Mouse (Mus musculus) G1E (cell line): ENCODE measurements around the gene Myo5a. TPM values are rescaled to one million over a fixed set of nuclear protein-coding genes. Genes with fewer than 3 reads are reported as not detected.

Source experiments
- ATAC-seq: 2 replicates; pipeline ENCODE4 v1.8.0; 2016; ENCODE audit warnings: mild to moderate bottlenecking; ENCODE audit not compliant: insufficient number of reproducible peaks, poor library complexity, low FRiP score, severe bottlenecking; ENCODE audit errors: extremely low read depth
- DNase-seq: peaks from one replicate; pipeline ENCODE4 v3.0.0; 2012; ENCODE audit warnings: low spot score
- H3K27me3 ChIP-seq: 2 replicates; pipeline ENCODE4 v1.6.1; 2012; ENCODE audit warnings: mild to moderate bottlenecking, low read length, inconsistent platforms; ENCODE audit not compliant: insufficient read depth
- H3K36me3 ChIP-seq: replicated peaks from 2 replicates; pipeline ENCODE3; 2012; ENCODE audit warnings: mild to moderate bottlenecking, inconsistent platforms
- H3K4me1 ChIP-seq: 2 replicates; pipeline ENCODE4 v1.6.1; 2012; ENCODE audit warnings: low read depth, low read length, inconsistent platforms, mixed read lengths; ENCODE audit not compliant: insufficient read depth
- H3K4me3 ChIP-seq: 2 replicates; pipeline ENCODE4 v1.5.1; 2012; ENCODE audit warnings: low read depth, mild to moderate bottlenecking, inconsistent platforms, low read length, moderate library complexity, mixed read lengths
- H3K9me3 ChIP-seq: replicated peaks from 2 replicates; pipeline ENCODE4 v1.6.1; 2012; ENCODE audit warnings: inconsistent platforms
- CTCF ChIP-seq: IDR thresholded peaks from 2 replicates; pipeline ENCODE4 v1.5.1; 2012; ENCODE audit warnings: low read depth, low read length, inconsistent platforms, mixed read lengths
- GATA1 ChIP-seq: IDR thresholded peaks from 2 replicates; pipeline ENCODE4 v1.6.1; 2012; ENCODE audit warnings: borderline replicate concordance, low read length, inconsistent platforms, mixed read lengths
- GATA2 ChIP-seq: IDR thresholded peaks from 2 replicates; pipeline ENCODE4 v1.6.1; 2012; ENCODE audit warnings: low read depth, low read length, inconsistent platforms, borderline replicate concordance
- POLR2AphosphoS5 ChIP-seq: IDR thresholded peaks from 2 replicates; pipeline ENCODE4 v1.6.1; 2012; ENCODE audit warnings: low read depth, low read length, inconsistent platforms; ENCODE audit not compliant: insufficient replicate concordance
- TAL1 ChIP-seq: conservative IDR thresholded peaks from 2 replicates; pipeline ENCODE4 v1.6.1; 2012; ENCODE audit warnings: low read depth, low read length, inconsistent platforms, mixed read lengths
- polyA plus RNA-seq: library from polyadenylated mRNA; stranded (reverse); fragments of >175 nt; gene quantifications from 2 replicates; pipeline ENCODE4 v1.2.3, GENCODE M21; 2012
- total RNA-seq, 2 experiments: library from RNA; stranded (forward) in 1 of 2; stranded (reverse) in 1 of 2; fragments of 200-1000 nt in 1 of 2; fragments of >200 nt in 1 of 2; fragmentation: Nextera tagmentation in 1 of 2; gene quantifications; 2 replicates each; pipeline ENCODE4 v1.2.3; 2014 to 2017

Gene Myo5a
- total and polyA plus RNA-seq, 3 experiments, result 14.0 to 50.8 (median 43.1) TPM

- TF ChIP-seq GATA2, result no peak
- TF ChIP-seq GATA1, result no peak
- TF ChIP-seq POLR2AphosphoS5, result no peak
- TF ChIP-seq CTCF, result no peak
- TF ChIP-seq TAL1, result no peak
- DNase-seq (no peak), ATAC-seq (no peak)
- Histone ChIP-seq H3K27me3 (no peaks in the 10 kb centered on the region), H3K36me3 (peaks cover 26% of the 10 kb centered on the region), H3K9me3 (no peaks in the 10 kb centered on the region), H3K4me1 (no peaks in the 10 kb centered on the region), H3K4me3 (no peak overlapping the region)
Observed at GRCm38 (mm10) chr9:75064678-75065331, 6.0 kb upstream of the Myo5a start.

- peaks cover 8% of the 10 kb centered on the region; the same call in 1 of the 2 replicates for H3K9me3 ChIP-seq
- H3K27me3 ChIP-seq, result no peaks in the 10 kb centered on the region; the same call in 1 of the 2 replicates
- H3K36me3 ChIP-seq, result no peaks in the 10 kb centered on the region
- DNase-seq (peak; percentile 39), ATAC-seq (peak; percentile 23; the same call in 1 of the 2 replicates)
- TF ChIP-seq GATA1 (no peak), POLR2AphosphoS5 (no peak), CTCF (no peak), TAL1 (no peak), GATA2 (no peak)
- peaks cover 21% of the 10 kb centered on the region for H3K4me1 ChIP-seq
- peak overlapping the region; percentile 79 for H3K4me3 ChIP-seq
Observed at GRCm38 (mm10) chr9:75071029-75071705, 352 bp downstream of the Myo5a start.

GRCm38 (mm10) chr9:75071706-75072192, 934 bp downstream of the Myo5a start:
- no peak for TF ChIP-seq CTCF
- TF ChIP-seq TAL1, result no peak
- no peak for TF ChIP-seq POLR2AphosphoS5
- no peak for TF ChIP-seq GATA1
- no peak for TF ChIP-seq GATA2
- peaks cover 21% of the 10 kb centered on the region for H3K4me1 ChIP-seq
- peaks cover 8% of the 10 kb centered on the region; the same call in 1 of the 2 replicates for H3K9me3 ChIP-seq
- H3K27me3 ChIP-seq, result no peaks in the 10 kb centered on the region; the same call in 1 of the 2 replicates
- H3K36me3 ChIP-seq, result no peaks in the 10 kb centered on the region
- ATAC-seq (peak; percentile 24; the same call in 1 of the 2 replicates), DNase-seq (peak; percentile 5)
- H3K4me3 ChIP-seq, result peak overlapping the region; percentile 79

GRCm38 (mm10) chr9:75072361-75072760, 1.5 kb downstream of the Myo5a start:
- no peak overlapping the region; the same call in 1 of the 2 replicates for H3K4me3 ChIP-seq
- H3K9me3 ChIP-seq, result peaks cover 8% of the 10 kb centered on the region; the same call in 1 of the 2 replicates
- H3K27me3 ChIP-seq, result no peaks in the 10 kb centered on the region; the same call in 1 of the 2 replicates
- H3K4me1 ChIP-seq, result peaks cover 21% of the 10 kb centered on the region
- ATAC-seq (no peak), DNase-seq (no peak)
- TF ChIP-seq CTCF, result no peak
- TF ChIP-seq GATA2, result no peak
- TF ChIP-seq POLR2AphosphoS5, result no peak
- TF ChIP-seq GATA1, result no peak
- TF ChIP-seq TAL1, result no peak
- no peaks in the 10 kb centered on the region for H3K36me3 ChIP-seq

GRCm38 (mm10) chr9:75077191-75077590, 6.4 kb downstream of the Myo5a start:
- H3K36me3 ChIP-seq, result no peaks in the 10 kb centered on the region
- no peak overlapping the region for H3K4me3 ChIP-seq
- no peak for TF ChIP-seq CTCF
- TF ChIP-seq POLR2AphosphoS5, result no peak
- TF ChIP-seq GATA1, result no peak
- TF ChIP-seq GATA2, result no peak
- TF ChIP-seq TAL1, result no peak
- H3K9me3 ChIP-seq, result no peaks in the 10 kb centered on the region
- no peaks in the 10 kb centered on the region for H3K27me3 ChIP-seq
- no peak for DNase-seq
- ATAC-seq, result no peak
- peaks cover 7% of the 10 kb centered on the region; the same call in 1 of the 2 replicates for H3K4me1 ChIP-seq
